Mouse (Mus musculus): ENCODE results near the gene Morn3. TPM values are rescaled to one million over a fixed set of nuclear protein-coding genes. Genes with fewer than 3 reads are reported as not detected.

Morn3 gene
- total RNA-seq, 1 experiment: 0.62 TPM

GRCm38 (mm10) chr5:123000901-123001300 lies 45.9 kb downstream of the Morn3 start:
- no peak for TF ChIP-seq ZC3H11A (IDR thresholded peaks at IDR 0.05; ENCODE audit: borderline replicate concordance, low read depth, low read length)
- no peak for TF ChIP-seq HCFC1 (IDR thresholded peaks at IDR 0.05; ENCODE audit: borderline replicate concordance, insufficient read depth, low read length)
- TF ChIP-seq ZNF384 (IDR thresholded peaks at IDR 0.05; ENCODE audit: low read depth, low read length): no peak
- TF ChIP-seq CHD2 (IDR thresholded peaks at IDR 0.05; ENCODE audit: low read depth, low read length): no peak
- no peak for TF ChIP-seq MAFK (IDR thresholded peaks at IDR 0.05; ENCODE audit: insufficient read depth, low read depth, low read length)
- Histone ChIP-seq H3K4me1 (ENCODE audit: control insufficient read depth in 2 of 2, insufficient read depth in 2 of 2, low read length in 2 of 2, poor library complexity in 1 of 2) (peaks cover 2 to 20% of the 10 kb centered on the region in 2 experiments; a peak in 2 of 4 replicates), H3K9me3 (ENCODE audit: control insufficient read depth, insufficient read depth, low read depth, low read length) (no peaks in the 10 kb centered on the region), H3K36me3 (ENCODE audit: control insufficient read depth, insufficient read depth, low read length, poor library complexity, severe bottlenecking) (peaks cover 3% of the 10 kb centered on the region), H3K27ac (ENCODE audit: insufficient read depth, low read depth, low read length, poor library complexity, severe bottlenecking) (no peak overlapping the region), H3K9ac (ENCODE audit: insufficient read depth, low read depth, low read length, poor library complexity, severe bottlenecking) (no peak overlapping the region), H3K4me3 (ENCODE audit: insufficient read depth in 1 of 2, low read depth in 1 of 2, low read length in 2 of 2, poor library complexity in 1 of 2, severe bottlenecking in 1 of 2) (no peak overlapping the region)
- DNase-seq (ENCODE audit: low read depth, low spot score): no peak
- in situ Hi-C loops (cut with MboI; ENCODE audit: low sequenced_read_pairs in 2 of 2, unreplicated experiment in 2 of 2): no loop called here

GRCm38 (mm10) chr5:122997205-122998204 lies 49.3 kb downstream of the Morn3 start:
- in situ Hi-C loops (cut with MboI; ENCODE audit: low sequenced_read_pairs in 2 of 2, unreplicated experiment in 2 of 2): no loop called here
- H3K9ac ChIP-seq (ENCODE audit: insufficient read depth, low read depth, low read length, poor library complexity, severe bottlenecking): no peak overlapping the region
- no peak overlapping the region for H3K27ac ChIP-seq (ENCODE audit: insufficient read depth, low read depth, low read length, poor library complexity, severe bottlenecking)
- DNase-seq (ENCODE audit: low read depth, low spot score): no peak
- no peak overlapping the region for H3K4me3 ChIP-seq (ENCODE audit: insufficient read depth in 1 of 2, low read depth in 1 of 2, low read length in 2 of 2, poor library complexity in 1 of 2, severe bottlenecking in 1 of 2)
- peaks cover 3% of the 10 kb centered on the region for H3K36me3 ChIP-seq (ENCODE audit: control insufficient read depth, insufficient read depth, low read length, poor library complexity, severe bottlenecking)
- peaks cover 9 to 17% of the 10 kb centered on the region in 2 experiments for H3K4me1 ChIP-seq (ENCODE audit: control insufficient read depth in 2 of 2, insufficient read depth in 2 of 2, low read length in 2 of 2, poor library complexity in 1 of 2)
- no peak for TF ChIP-seq ZNF384 (IDR thresholded peaks at IDR 0.05; ENCODE audit: low read depth, low read length)
- no peak for TF ChIP-seq ZC3H11A (IDR thresholded peaks at IDR 0.05; ENCODE audit: borderline replicate concordance, low read depth, low read length)
- TF ChIP-seq HCFC1 (IDR thresholded peaks at IDR 0.05; ENCODE audit: borderline replicate concordance, insufficient read depth, low read length): no peak
- no peak for TF ChIP-seq MAFK (IDR thresholded peaks at IDR 0.05; ENCODE audit: insufficient read depth, low read depth, low read length)
- no peak for TF ChIP-seq CHD2 (IDR thresholded peaks at IDR 0.05; ENCODE audit: low read depth, low read length)
- H3K9me3 ChIP-seq (ENCODE audit: control insufficient read depth, insufficient read depth, low read depth, low read length): no peaks in the 10 kb centered on the region

GRCm38 (mm10) chr5:122994910-122995309 lies 51.9 kb downstream of the Morn3 start:
- Histone ChIP-seq H3K36me3 (ENCODE audit: control insufficient read depth, insufficient read depth, low read length, poor library complexity, severe bottlenecking) (peaks cover 3% of the 10 kb centered on the region), H3K9ac (ENCODE audit: insufficient read depth, low read depth, low read length, poor library complexity, severe bottlenecking) (no peak overlapping the region), H3K9me3 (ENCODE audit: control insufficient read depth, insufficient read depth, low read depth, low read length) (no peaks in the 10 kb centered on the region), H3K4me1 (ENCODE audit: control insufficient read depth in 2 of 2, insufficient read depth in 2 of 2, low read length in 2 of 2, poor library complexity in 1 of 2) (peaks cover 10 to 15% of the 10 kb centered on the region in 2 experiments), H3K4me3 (ENCODE audit: insufficient read depth in 1 of 2, low read depth in 1 of 2, low read length in 2 of 2, poor library complexity in 1 of 2, severe bottlenecking in 1 of 2) (peak overlapping the region in 1 of 2 experiments; percentile 25; a peak in 3 of 4 replicates), H3K27ac (ENCODE audit: insufficient read depth, low read depth, low read length, poor library complexity, severe bottlenecking) (peak overlapping the region; percentile 92; the same call in 1 of the 2 replicates)
- peak; percentile 71 for TF ChIP-seq MAFK (IDR thresholded peaks at IDR 0.05; ENCODE audit: insufficient read depth, low read depth, low read length)
- no peak for TF ChIP-seq HCFC1 (IDR thresholded peaks at IDR 0.05; ENCODE audit: borderline replicate concordance, insufficient read depth, low read length)
- no peak for TF ChIP-seq ZC3H11A (IDR thresholded peaks at IDR 0.05; ENCODE audit: borderline replicate concordance, low read depth, low read length)
- TF ChIP-seq ZNF384 (IDR thresholded peaks at IDR 0.05; ENCODE audit: low read depth, low read length): peak; percentile 83
- no peak for TF ChIP-seq CHD2 (IDR thresholded peaks at IDR 0.05; ENCODE audit: low read depth, low read length)
- no peak for DNase-seq (ENCODE audit: low read depth, low spot score)
- in situ Hi-C loops (cut with MboI; ENCODE audit: low sequenced_read_pairs in 2 of 2, unreplicated experiment in 2 of 2): no loop called here

DNA sequence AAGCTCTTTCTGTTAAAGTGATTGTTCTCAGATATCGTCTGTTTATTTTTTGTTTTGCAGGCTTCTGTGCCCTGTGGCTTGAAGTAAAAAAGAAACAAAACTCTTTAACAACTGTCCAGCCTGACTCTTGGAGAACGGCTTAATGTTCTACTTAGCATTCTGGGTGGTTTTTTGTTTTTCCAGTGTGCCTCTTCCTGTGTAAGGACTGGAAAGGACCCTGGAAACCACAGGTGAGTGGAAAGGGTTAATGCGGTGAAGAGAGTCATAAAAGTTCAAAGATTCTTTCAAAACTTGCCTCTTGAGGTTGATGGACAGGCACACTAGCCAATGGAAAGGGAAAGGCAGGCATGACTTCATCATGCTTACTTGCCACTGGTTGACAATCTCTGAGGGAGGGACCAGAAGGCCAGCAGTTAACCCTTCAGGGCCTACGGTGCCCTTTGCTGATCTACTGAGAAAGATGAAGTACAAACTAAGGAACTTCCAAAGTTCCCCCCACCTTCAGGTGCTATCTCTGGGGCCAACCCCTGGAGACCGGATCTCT lies 52.4 kb downstream of the Morn3 start:
- Histone ChIP-seq H3K9ac (ENCODE audit: insufficient read depth, low read depth, low read length, poor library complexity, severe bottlenecking) (no peak overlapping the region; the same call in 1 of the 2 replicates), H3K27ac (ENCODE audit: insufficient read depth, low read depth, low read length, poor library complexity, severe bottlenecking) (peak overlapping the region; percentile 92; the same call in 1 of the 2 replicates), H3K9me3 (ENCODE audit: control insufficient read depth, insufficient read depth, low read depth, low read length) (no peaks in the 10 kb centered on the region), H3K36me3 (ENCODE audit: control insufficient read depth, insufficient read depth, low read length, poor library complexity, severe bottlenecking) (peaks cover 3% of the 10 kb centered on the region), H3K4me1 (ENCODE audit: control insufficient read depth in 2 of 2, insufficient read depth in 2 of 2, low read length in 2 of 2, poor library complexity in 1 of 2) (peaks cover 10 to 15% of the 10 kb centered on the region in 2 experiments), H3K4me3 (ENCODE audit: insufficient read depth in 1 of 2, low read depth in 1 of 2, low read length in 2 of 2, poor library complexity in 1 of 2, severe bottlenecking in 1 of 2) (peak overlapping the region in 1 of 2 experiments; percentile 25; a peak in 3 of 4 replicates)
- peak; percentile 99 for DNase-seq (ENCODE audit: low read depth, low spot score)
- TF ChIP-seq CHD2 (IDR thresholded peaks at IDR 0.05; ENCODE audit: low read depth, low read length) (peak; percentile 96), MAFK (IDR thresholded peaks at IDR 0.05; ENCODE audit: insufficient read depth, low read depth, low read length) (no peak)
- in situ Hi-C loops (cut with MboI; ENCODE audit: low sequenced_read_pairs in 2 of 2, unreplicated experiment in 2 of 2): no loop called here

Data from ES-E14 (cell line).